Mouse (Mus musculus) liver, adult 2 months (tissue): Measurements from ENCODE around the gene AY074887.

Experiments used
- CTCF ChIP-seq: fragments of 200-500 bp; IDR thresholded peaks from 2 replicates; pipeline ENCODE4 v1.5.1; 2011; ENCODE audit warnings: low read depth, low read length, control low read depth
- POLR2A ChIP-seq: fragments of 200-500 bp; IDR thresholded peaks from 2 replicates; pipeline ENCODE4 v1.6.1; 2011; ENCODE audit warnings: low read length, control low read depth; ENCODE audit not compliant: insufficient read depth; ENCODE audit errors: extremely low read depth

GRCm38 (mm10) chr9:54942071-54942470, 8.7 kb downstream of the AY074887 start:
- TF ChIP-seq CTCF (no peak), POLR2A (no peak)
